In genomic region chr16:34976630-34977029, GRCm38 (mm10) we compare ENCODE assay signal across 10 mouse cellular contexts. TPM values are rescaled to one million over a fixed set of nuclear protein-coding genes. Genes with fewer than 3 reads are reported as not detected.
DNase-seq lines count a peak whose midpoint lies in the region; TF ChIP-seq lines count a peak whose summit lies in the region.
"Had no signal": no experiment of that assay in that cellular context is flagged by ENCODE, and none has a peak within 500 bp of the region (broad histone marks: within the 10 kb centered on the region; RNA-seq: fewer than 3 reads in every experiment).

No protein-coding gene starts in this region.

- DNase-seq in cerebellum, postnatal 10 days, result peak; percentile 53 to 54
- DNase-seq in cerebellum, adult 11-12 months, result no peak
- DNase-seq in left cerebral cortex, postnatal 4 days, result peak; percentile 21
- no peak for DNase-seq in left cerebral cortex, adult 8-10 months (ENCODE audit: low spot score in 2 of 2)
- peak; percentile 20 for DNase-seq in 3134 (ENCODE audit: extremely low read depth, insufficient read length, low spot score)
- DNase-seq in yolk sac, embryonic 10.5 days (ENCODE audit: low spot score), result no peak
- DNase-seq in gastrocnemius, adult 8-10 months (ENCODE audit: low spot score in 2 of 2), result no peak
- DNase-seq: liver, embryonic 13.5 days had no signal

- intact Hi-C loops in left cerebral cortex, postnatal 4 days (cut with DNase I), result no loop called here

- no peak overlapping the region for H3K4me3 ChIP-seq in bone marrow, adult 2 months (replicated peaks; ENCODE audit: control insufficient read depth, low read depth, low read length)
- H3K4me3 ChIP-seq: liver, embryonic 13.5 days; myocyte had no signal

- 77% methylated on average over 13 of the region's 13 CpGs for WGBS in bone marrow, adult 2 months

- peak; percentile 56 for TF ChIP-seq CTCF in bone marrow, adult 2 months (IDR thresholded peaks at IDR 0.05; ENCODE audit: control insufficient read depth, insufficient read depth, low read length)

- H3K4me1 ChIP-seq in bone marrow, adult 2 months (ENCODE audit: control insufficient read depth, insufficient read depth, low read length), result no peaks in the 10 kb centered on the region
- H3K4me1 ChIP-seq: liver, embryonic 13.5 days had no signal

- no peak overlapping the region for H3K27ac ChIP-seq in bone marrow, adult 2 months (ENCODE audit: control insufficient read depth, insufficient read depth, low read depth, low read length, poor library complexity)
- H3K27ac ChIP-seq: liver, embryonic 13.5 days had no signal

- no peak for TF ChIP-seq POLR2A in bone marrow, adult 2 months (IDR thresholded peaks at IDR 0.05; ENCODE audit: borderline replicate concordance, control insufficient read depth, low read depth, low read length)

RNA-seq across cellular contexts. Expression of gene Hacd2, which starts 45.6 kb away (rescaled TPM):
- total RNA-seq in left cerebral cortex, postnatal 4 days (2021), result 10 to 100 TPM; 19.9 to 23.3 TPM
- 10 to 100 TPM; 26.1 to 37.7 (median 30.3) TPM for total RNA-seq in left cerebral cortex, adult 8-10 months (2022)
- polyA plus RNA-seq in bone marrow, adult 2 months (2011; ENCODE audit: insufficient read depth, insufficient read length, low replicate concordance, missing spikeins), result 2.7 and 10.6 TPM in 2 replicates
- total RNA-seq in gastrocnemius, adult 8-10 months (2022), result 1 to 10 TPM; 1.0 to 4.1 (median 2.4) TPM

Comparison
In these comparisons a context has a peak if more than half of its experiments do, and no peak if none do; other contexts are left out.
1. DNase-seq: peak in cerebellum, postnatal 10 days (2 of 2), left cerebral cortex, postnatal 4 days (single experiment) and 3134 (single experiment); none in cerebellum, adult 11-12 months (single experiment), left cerebral cortex, adult 8-10 months (0 of 2), yolk sac, embryonic 10.5 days (single experiment) and gastrocnemius, adult 8-10 months (0 of 2).
2. RNA of gene Hacd2, which starts 45.6 kb away (total RNA-seq): 26.1 to 37.7 TPM in left cerebral cortex, adult 8-10 months and 19.9 to 23.3 TPM in left cerebral cortex, postnatal 4 days; 1.0 to 4.1 TPM in gastrocnemius, adult 8-10 months; every median in the first group is over 4 times any median in the second.